In the genomic region with DNA sequence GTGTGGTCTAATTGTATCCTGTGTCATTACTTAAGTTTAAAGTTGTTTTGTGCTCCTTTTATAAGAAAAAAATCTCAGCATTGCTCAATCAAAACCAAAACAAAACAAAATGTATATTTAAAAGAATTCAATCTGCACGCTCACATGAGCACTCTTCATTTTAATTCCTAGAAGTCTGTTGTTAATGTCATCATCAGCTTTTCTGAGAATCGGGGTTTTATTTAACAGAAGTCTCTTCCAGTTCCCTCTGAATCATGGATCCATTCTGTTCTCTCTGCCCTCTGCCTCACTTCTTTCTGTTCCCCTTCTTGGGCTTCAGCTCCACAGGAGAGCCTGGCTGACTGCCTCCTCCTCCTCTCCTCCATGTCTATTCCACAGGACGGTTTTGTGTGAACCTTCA, we compare ENCODE assay signal across 20 mouse cellular contexts. TPM values are rescaled to one million over a fixed set of nuclear protein-coding genes. Genes with fewer than 3 reads are reported as not detected.
"Had no signal": no experiment of that assay in that cellular context is flagged by ENCODE, and none has a peak within 500 bp of the region (broad histone marks: within the 10 kb centered on the region; RNA-seq: fewer than 3 reads in every experiment).

No protein-coding gene starts in this region.

- H3K9ac ChIP-seq: liver, embryonic 13.5 days; liver, embryonic 15.5 days; liver, postnatal 0 days; lung, embryonic 15.5 days; midbrain, embryonic 13.5 days; midbrain, embryonic 15.5 days; neural tube, embryonic 12.5 days; stomach, embryonic 15.5 days had no signal

- H3K4me1 ChIP-seq: liver, embryonic 13.5 days; liver, embryonic 15.5 days; lung, embryonic 15.5 days; midbrain, embryonic 13.5 days; midbrain, embryonic 15.5 days; neural tube, embryonic 12.5 days; stomach, embryonic 15.5 days had no signal

- H3K36me3 ChIP-seq: liver, embryonic 13.5 days; liver, embryonic 15.5 days; lung, embryonic 15.5 days; midbrain, embryonic 13.5 days; midbrain, embryonic 15.5 days; neural tube, embryonic 12.5 days; stomach, embryonic 15.5 days had no signal

- H3K27me3 ChIP-seq: liver, embryonic 13.5 days; liver, embryonic 15.5 days; lung, embryonic 15.5 days; midbrain, embryonic 13.5 days; midbrain, embryonic 15.5 days; neural tube, embryonic 12.5 days; stomach, embryonic 15.5 days had no signal

- H3K9me3 ChIP-seq: liver, embryonic 13.5 days; liver, embryonic 15.5 days; lung, embryonic 15.5 days; megakaryocyte, embryonic 14.5 days; midbrain, embryonic 13.5 days; midbrain, embryonic 15.5 days; neural tube, embryonic 12.5 days; stomach, embryonic 15.5 days had no signal

- ATAC-seq: liver, postnatal 0 days; midbrain, embryonic 13.5 days; midbrain, embryonic 15.5 days had no signal

- H3K4me3 ChIP-seq: liver, embryonic 13.5 days; liver, embryonic 15.5 days; lung, embryonic 15.5 days; megakaryocyte, embryonic 14.5 days; midbrain, embryonic 13.5 days; midbrain, embryonic 15.5 days; neural tube, embryonic 12.5 days; stomach, embryonic 15.5 days had no signal

- H3K4me2 ChIP-seq: liver, embryonic 13.5 days; liver, embryonic 15.5 days; lung, embryonic 15.5 days; midbrain, embryonic 11.5 days; midbrain, embryonic 13.5 days; midbrain, embryonic 15.5 days; neural tube, embryonic 12.5 days; stomach, embryonic 15.5 days had no signal

- H3K27ac ChIP-seq: liver, embryonic 13.5 days; liver, embryonic 15.5 days; lung, embryonic 15.5 days; macrophage; midbrain, embryonic 13.5 days; midbrain, embryonic 15.5 days; neural tube, embryonic 12.5 days; stomach, embryonic 15.5 days had no signal

- DNase-seq: liver, embryonic 13.5 days; liver, postnatal 0 days; lung, adult 2 months; lung, postnatal 10 days; right cerebral cortex, postnatal 14 days; thymus, adult 18-20 months; thymus, postnatal 14 days; thymus, postnatal 36 days had no signal

RNA-seq across cellular contexts. Expression of a gene that starts 49.3 kb away (rescaled TPM):
- total RNA-seq: megakaryocyte progenitor cell, adult 5-6 weeks; monocyte, adult 5-6 weeks; neutrophil, adult 5-6 weeks had no signal
